Mouse (Mus musculus) stomach, embryonic 14.5 days (tissue): ENCODE measurements around the gene Zfp277. TPM values are rescaled to one million over a fixed set of nuclear protein-coding genes. Genes with fewer than 3 reads are reported as not detected.

Source experiments
- ATAC-seq: fragments of 200-750 bp; cut with Nextera tagmentation; 2 replicates; pipeline ENCODE4 v1.8.0; 2017; ENCODE audit warnings: low read depth, moderate TSS enrichment; ENCODE audit not compliant: insufficient number of reproducible peaks, insufficient read depth, low FRiP score
- H3K27ac ChIP-seq: fragments of 300-500 bp; sonication (generic); 2 replicates; pipeline ENCODE4 v1.5.1; 2014; ENCODE audit warnings: mild to moderate bottlenecking, low read length, moderate library complexity, mixed read lengths
- H3K27me3 ChIP-seq: fragments of 300-500 bp; sonication (generic); 2 replicates; pipeline ENCODE4 v1.6.1; 2014; ENCODE audit warnings: low read length, control low read depth, mixed read lengths; ENCODE audit not compliant: control insufficient read depth, insufficient read depth
- H3K36me3 ChIP-seq: fragments of 300-500 bp; sonication (generic); 2 replicates; pipeline ENCODE4 v1.6.1; 2014; ENCODE audit warnings: mild to moderate bottlenecking, control low read depth, low read length, moderate library complexity, mixed read lengths; ENCODE audit not compliant: control insufficient read depth, insufficient read depth
- H3K4me1 ChIP-seq: fragments of 300-500 bp; sonication (generic); 2 replicates; pipeline ENCODE4 v1.6.1; 2014; ENCODE audit warnings: low read length, control low read depth, mixed read lengths; ENCODE audit not compliant: control insufficient read depth, insufficient read depth
- H3K4me2 ChIP-seq: fragments of 300-500 bp; sonication (generic); replicated peaks from 2 replicates; pipeline ENCODE4 v1.6.1; 2014; ENCODE audit warnings: low read depth, low read length, control low read depth
- H3K4me3 ChIP-seq: fragments of 300-500 bp; sonication (generic); 2 replicates; pipeline ENCODE4 v1.5.1; 2014; ENCODE audit warnings: low read depth, low read length, control low read depth
- H3K9ac ChIP-seq: fragments of 300-500 bp; sonication (generic); replicated peaks from 2 replicates; pipeline ENCODE4 v1.6.1; 2014; ENCODE audit warnings: low read depth, mild to moderate bottlenecking, control low read depth, low read length, moderate library complexity, mixed read lengths
- H3K9me3 ChIP-seq: fragments of 300-500 bp; sonication (generic); 2 replicates; pipeline ENCODE4 v1.6.1; 2016; ENCODE audit warnings: low read depth, low read length, control low read depth; ENCODE audit not compliant: control insufficient read depth
- WGBS: fragments of 180-500 bp; shearing (Covaris S2); extraction: QIAGEN DNeasy Blood & Tissue Kit; methylation state at CpG from one replicate; pipeline ENCODE4 v1.1.7; 2014; 5-methylcytosine and 5-hydroxymethylcytosine counted together
- polyA plus RNA-seq: library from polyadenylated mRNA; unstranded; fragments of >200 nt; fragmentation: Nextera tagmentation; extraction: Ambion mirVana; gene quantifications from 2 replicates; pipeline ENCODE4 v1.2.1, GENCODE M21; 2014

Gene Zfp277
- polyA plus RNA-seq = 38.9 and 41.7 TPM in 2 replicates

DNA sequence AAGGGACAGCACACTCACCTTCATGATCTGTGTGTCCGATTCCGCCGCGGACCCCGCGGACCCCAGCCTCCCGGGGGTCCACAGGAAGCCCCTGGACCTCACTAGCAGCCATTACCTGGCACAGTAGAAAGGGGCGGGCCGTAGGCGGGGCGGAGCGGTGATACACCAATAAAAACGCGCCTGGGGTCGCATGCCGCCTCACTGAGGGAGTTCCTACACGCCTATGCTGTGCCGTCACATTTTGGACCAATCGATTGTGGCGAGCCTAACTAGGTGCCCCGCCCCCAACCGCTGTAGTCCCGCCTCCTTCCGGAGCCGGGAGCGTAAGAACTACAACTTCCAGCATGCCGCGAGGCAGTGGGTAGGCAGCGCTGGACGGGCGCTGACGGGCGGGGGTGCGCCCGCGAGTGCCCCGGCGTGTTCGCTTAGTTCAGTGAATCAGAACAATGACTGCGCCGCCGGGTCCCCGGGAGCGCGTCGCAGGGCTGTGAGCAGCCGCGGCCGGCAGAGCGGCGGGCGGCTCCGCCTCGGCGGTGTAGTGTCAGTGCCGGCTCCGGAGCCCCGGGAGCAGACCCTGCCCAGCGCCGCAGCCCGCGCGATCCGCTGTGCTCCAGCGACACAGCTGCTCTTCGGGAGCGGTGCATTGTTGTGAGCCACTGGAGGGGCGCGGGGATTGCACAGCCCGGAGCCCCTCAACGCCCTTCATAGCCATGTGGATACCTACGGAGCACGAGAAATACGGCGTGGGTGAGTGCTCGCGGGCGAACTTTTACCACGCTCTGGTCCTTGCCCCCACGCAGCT, at the start of gene Zfp277, which contains the start of gene Dock4:
Gene Zfp277, minus strand, starts transcription at position 255 of the 802 bp plus-strand sequence.
Gene Dock4, plus strand, starts transcription at position 305 of the 802 bp plus-strand sequence.
- Histone ChIP-seq H3K4me3 (peak within 1 kb of the TSS; percentile 88), H3K36me3 (no peaks in the 10 kb centered on the region), H3K9ac (peak within 1 kb of the TSS; percentile 64), H3K4me1 (peaks cover 12% of the 10 kb centered on the region; the same call in 1 of the 2 replicates), H3K9me3 (no peaks in the 10 kb centered on the region), H3K27ac (peak within 1 kb of the TSS; percentile 63; the same call in 1 of the 2 replicates), H3K4me2 (peak within 1 kb of the TSS; percentile 85), H3K27me3 (no peaks in the 10 kb centered on the region)
- WGBS = under 1% methylated on average over 80 of the region's 80 CpGs
- ATAC-seq = peak; percentile 99

DNA sequence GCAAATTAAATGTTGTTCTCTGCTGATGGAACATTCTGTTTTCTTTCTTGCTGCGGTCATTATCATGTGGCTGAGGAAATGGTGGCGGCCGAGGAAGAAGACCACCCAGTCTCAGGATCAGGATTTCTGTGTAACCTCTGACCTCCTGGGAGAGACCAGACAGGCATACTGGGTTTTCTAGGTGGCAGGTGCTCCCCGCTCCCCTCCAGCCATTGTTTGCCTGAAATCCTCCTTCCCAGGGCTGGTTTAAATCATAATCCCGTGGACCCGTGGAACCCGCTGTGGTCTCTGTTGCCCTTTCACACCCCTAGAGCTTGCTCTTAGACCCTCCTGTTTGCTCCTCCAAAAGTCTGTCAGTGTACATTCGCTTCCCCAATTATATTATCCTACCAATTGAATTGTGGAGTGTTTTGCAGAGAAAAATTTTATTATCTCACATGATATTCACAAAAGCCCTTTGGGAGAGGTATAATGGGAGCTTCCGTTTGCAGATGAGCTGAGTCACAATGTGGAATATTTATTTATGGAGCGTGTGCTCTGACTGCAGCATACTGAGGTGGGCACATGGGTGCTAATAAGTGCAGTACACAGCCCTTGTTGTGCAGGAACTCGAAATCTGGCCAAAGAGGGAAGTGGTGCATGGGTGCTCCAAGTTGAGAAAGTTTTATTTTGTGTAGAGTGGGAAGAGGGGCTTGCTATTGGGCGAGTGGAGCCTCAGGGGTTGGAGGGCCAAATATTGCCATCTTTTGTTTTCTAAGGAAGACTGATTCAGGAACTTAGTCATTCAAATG, 40.5 kb upstream of the Zfp277 start:
- H3K9ac ChIP-seq = no peak overlapping the region
- no peak overlapping the region for H3K4me2 ChIP-seq
- no peaks in the 10 kb centered on the region for H3K27me3 ChIP-seq
- WGBS = 61% methylated on average over 12 of the region's 12 CpGs
- no peak overlapping the region for H3K4me3 ChIP-seq
- no peaks in the 10 kb centered on the region for H3K36me3 ChIP-seq
- no peak for ATAC-seq
- H3K27ac ChIP-seq = no peak overlapping the region
- no peaks in the 10 kb centered on the region for H3K4me1 ChIP-seq
- no peaks in the 10 kb centered on the region for H3K9me3 ChIP-seq

DNA sequence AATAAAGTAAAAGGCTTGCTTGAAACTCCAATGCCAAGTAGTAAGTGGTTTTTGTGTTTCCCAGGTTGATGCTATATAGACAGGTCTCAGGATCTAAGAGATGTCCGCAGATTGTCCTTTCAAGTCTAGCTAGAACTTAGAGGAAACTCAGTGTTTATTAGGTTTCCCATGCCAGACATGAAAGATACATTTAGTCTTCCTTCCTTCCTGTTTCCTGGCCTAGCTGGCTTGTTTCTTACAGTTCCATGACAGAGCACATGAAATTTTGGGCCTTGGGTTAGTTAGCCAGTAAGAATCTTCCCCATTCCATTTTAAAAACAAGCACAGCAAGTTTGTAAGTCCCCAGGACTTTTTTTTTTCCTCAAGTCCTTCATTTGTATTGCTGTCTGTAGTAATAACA, 39.5 kb upstream of the Zfp277 start:
- Histone ChIP-seq H3K4me3 (no peak overlapping the region), H3K4me2 (no peak overlapping the region), H3K9me3 (no peaks in the 10 kb centered on the region), H3K36me3 (no peaks in the 10 kb centered on the region), H3K9ac (no peak overlapping the region), H3K27ac (no peak overlapping the region), H3K4me1 (no peaks in the 10 kb centered on the region), H3K27me3 (no peaks in the 10 kb centered on the region)
- WGBS = 81% methylated on average over 1 of the region's 1 CpGs
- ATAC-seq = no peak

DNA sequence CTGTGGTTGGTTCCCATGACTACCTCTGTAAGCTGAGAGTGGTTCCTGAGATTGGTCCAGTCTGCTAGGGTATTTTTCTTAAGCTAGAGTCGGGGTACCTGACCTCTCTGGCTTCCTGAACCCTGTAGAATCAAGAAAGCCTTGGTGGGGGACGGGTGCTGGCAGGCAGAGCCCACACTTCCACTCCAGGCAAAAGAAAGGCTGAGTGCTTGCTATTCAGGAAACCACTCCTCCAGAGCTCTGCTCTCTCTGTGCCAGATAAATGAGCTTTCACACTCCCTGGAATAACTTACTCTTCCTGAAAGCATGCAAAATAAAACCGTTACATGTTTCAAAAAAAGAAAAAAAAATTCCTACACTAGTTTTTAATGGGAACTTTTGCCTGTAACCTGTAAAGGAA, 38.5 kb upstream of the Zfp277 start:
- Histone ChIP-seq H3K4me1 (no peaks in the 10 kb centered on the region), H3K9ac (no peak overlapping the region), H3K36me3 (no peaks in the 10 kb centered on the region), H3K27me3 (no peaks in the 10 kb centered on the region), H3K27ac (no peak overlapping the region), H3K4me3 (no peak overlapping the region), H3K4me2 (no peak overlapping the region), H3K9me3 (no peaks in the 10 kb centered on the region)
- peak; percentile 58; the same call in 1 of the 2 replicates for ATAC-seq
- 18% methylated on average over 3 of the region's 3 CpGs for WGBS

DNA sequence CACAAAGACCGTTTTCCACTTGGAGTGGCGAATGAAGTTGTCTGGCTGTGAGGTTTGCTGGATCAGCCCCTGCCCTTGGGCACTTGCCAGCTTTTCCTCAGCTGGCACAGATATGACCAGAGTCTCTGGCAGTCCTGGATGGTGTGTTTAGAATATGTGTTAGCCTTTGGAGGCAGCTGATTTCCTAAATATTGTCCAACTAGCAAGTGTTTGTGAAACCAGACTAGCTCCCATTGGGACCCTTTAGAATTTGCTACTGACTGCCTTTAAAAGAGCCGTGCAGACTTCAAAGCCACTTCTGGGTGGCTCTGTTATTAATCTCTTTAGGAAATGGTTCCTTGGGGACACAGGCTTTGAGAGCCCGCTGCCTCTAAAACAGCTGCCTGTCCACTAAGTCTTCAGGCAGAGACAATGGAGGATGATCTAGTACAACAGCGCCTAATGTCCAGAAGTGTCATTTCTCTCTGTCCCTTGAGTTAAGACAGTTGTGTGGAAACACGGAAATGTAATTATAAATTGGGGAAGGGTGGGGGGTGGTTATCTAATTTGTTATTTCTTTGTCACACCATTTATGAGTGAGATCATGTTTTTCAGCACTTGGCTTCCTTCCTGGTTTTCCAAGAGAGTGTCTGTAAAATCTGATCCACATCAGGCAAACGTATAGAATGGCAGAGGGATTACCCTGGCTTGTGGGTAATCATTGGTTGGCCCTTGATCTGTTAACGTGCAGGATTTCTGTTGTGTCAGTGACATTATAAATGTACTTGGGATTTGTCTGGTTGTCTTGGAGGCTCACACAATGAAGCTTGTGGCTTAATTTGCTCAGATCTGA, 32.1 kb upstream of the Zfp277 start:
- Histone ChIP-seq H3K36me3 (no peaks in the 10 kb centered on the region), H3K27me3 (no peaks in the 10 kb centered on the region), H3K27ac (no peak overlapping the region), H3K4me3 (no peak overlapping the region), H3K9ac (no peak overlapping the region), H3K4me2 (no peak overlapping the region), H3K9me3 (no peaks in the 10 kb centered on the region), H3K4me1 (peaks cover 2% of the 10 kb centered on the region; the same call in 1 of the 2 replicates)
- WGBS = 45% methylated on average over 8 of the region's 8 CpGs
- no peak for ATAC-seq

DNA sequence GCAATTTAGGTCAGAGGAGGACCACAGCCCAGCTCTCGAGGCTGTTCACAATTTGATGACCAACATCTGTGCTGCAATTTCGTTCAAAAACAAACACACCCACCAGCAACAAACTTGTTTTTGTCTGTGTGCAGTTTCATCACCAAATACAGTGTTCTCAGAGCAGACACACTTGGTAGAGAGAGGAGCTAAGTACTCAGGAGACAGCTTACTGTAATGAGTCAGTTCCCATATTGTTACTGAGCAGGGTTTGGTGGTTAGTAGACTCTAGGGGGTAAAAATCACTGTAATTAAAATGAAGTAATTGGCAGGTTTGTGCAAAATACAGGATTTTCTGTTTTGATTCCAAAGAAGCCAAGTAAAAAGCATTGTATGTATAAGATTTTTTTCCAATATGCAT, 28.0 kb upstream of the Zfp277 start:
- WGBS = 48% methylated on average over 2 of the region's 2 CpGs
- no peak for ATAC-seq
- no peaks in the 10 kb centered on the region for H3K36me3 ChIP-seq
- no peaks in the 10 kb centered on the region for H3K27me3 ChIP-seq
- no peak overlapping the region for H3K9ac ChIP-seq
- H3K4me2 ChIP-seq = no peak overlapping the region
- H3K27ac ChIP-seq = no peak overlapping the region
- H3K4me1 ChIP-seq = peaks cover 10% of the 10 kb centered on the region; the same call in 1 of the 2 replicates
- no peak overlapping the region for H3K4me3 ChIP-seq
- H3K9me3 ChIP-seq = no peaks in the 10 kb centered on the region

DNA sequence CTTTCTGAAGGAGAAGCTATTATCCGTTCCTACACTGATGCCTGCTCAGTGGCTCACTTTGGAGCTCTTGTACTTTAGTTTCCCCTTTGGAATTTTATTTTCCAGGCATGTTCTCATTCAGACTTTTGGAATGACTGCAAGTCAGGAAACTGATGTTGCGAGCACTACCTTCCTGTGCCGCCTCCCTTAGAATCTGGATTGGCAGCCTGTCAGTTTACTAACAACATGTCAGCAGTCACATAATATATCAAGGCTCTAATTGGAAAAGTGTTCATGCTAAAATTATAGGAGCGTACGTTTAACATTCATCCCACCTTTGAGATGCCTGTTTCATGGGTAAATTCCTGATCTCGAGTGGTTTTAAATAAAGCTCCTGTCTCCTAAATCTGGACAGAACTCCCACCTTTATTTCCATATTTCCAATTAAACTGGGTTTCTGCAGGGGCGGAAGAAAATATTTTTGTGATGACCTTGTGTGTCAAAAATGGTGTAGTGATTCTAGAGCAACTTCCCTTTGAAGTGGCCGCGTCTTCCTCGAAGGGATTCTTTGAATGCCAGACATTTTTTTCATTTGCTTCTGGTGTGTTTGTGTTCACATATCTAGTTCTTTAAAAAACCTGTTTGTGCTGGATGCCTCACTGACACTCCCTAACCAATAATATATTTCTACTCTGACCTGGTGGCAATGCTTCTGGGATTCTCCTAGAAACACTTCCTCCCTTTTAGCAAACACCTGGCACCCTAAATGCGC, 26.1 kb upstream of the Zfp277 start:
- Histone ChIP-seq H3K9ac (no peak overlapping the region), H3K4me3 (no peak overlapping the region), H3K4me1 (peaks cover 10% of the 10 kb centered on the region; the same call in 1 of the 2 replicates), H3K27ac (no peak overlapping the region), H3K36me3 (no peaks in the 10 kb centered on the region), H3K9me3 (no peaks in the 10 kb centered on the region), H3K4me2 (peak overlapping the region; percentile 26), H3K27me3 (no peaks in the 10 kb centered on the region)
- ATAC-seq = no peak
- 29% methylated on average over 11 of the region's 11 CpGs for WGBS
